Mouse (Mus musculus): Measurements from ENCODE around the gene Igflr1.

Igflr1 gene

GRCm38 (mm10) chr7:30588676-30589434, 23.6 kb downstream of the Igflr1 start, which contains the start of gene Kmt2b:
Gene Kmt2b (minus strand): TSS chr7:30588726.
- peak; percentile 98 for DNase-seq (ENCODE audit: low read depth, low spot score)

- peak; percentile 89 for DNase-seq (ENCODE audit: low read depth, low spot score)
Measured at GRCm38 (mm10) chr7:30589435-30590301, 24.4 kb downstream of the Igflr1 start.

- no peak for DNase-seq (ENCODE audit: low read depth, low spot score)
Measured at GRCm38 (mm10) chr7:30590927-30591604, 25.8 kb downstream of the Igflr1 start.

- DNase-seq (ENCODE audit: low read depth, low spot score): no peak
Measured at GRCm38 (mm10) chr7:30591605-30591951, 26.4 kb downstream of the Igflr1 start.

- no peak for DNase-seq (ENCODE audit: low read depth, low spot score)
Measured at GRCm38 (mm10) chr7:30592772-30593423, 27.7 kb downstream of the Igflr1 start.

GRCm38 (mm10) chr7:30593579-30594509, 28.6 kb downstream of the Igflr1 start:
- no peak for DNase-seq (ENCODE audit: low read depth, low spot score)

- no peak for DNase-seq (ENCODE audit: low read depth, low spot score)
Measured at GRCm38 (mm10) chr7:30594510-30595024, 29.3 kb downstream of the Igflr1 start.

GRCm38 (mm10) chr7:30596093-30596492, 30.9 kb downstream of the Igflr1 start:
- no peak for DNase-seq (ENCODE audit: low read depth, low spot score)

GRCm38 (mm10) chr7:30596811-30597210, 31.6 kb downstream of the Igflr1 start:
- no peak for DNase-seq (ENCODE audit: low read depth, low spot score)

GRCm38 (mm10) chr7:30598786-30599185, 33.6 kb downstream of the Igflr1 start, which contains the start of gene Zbtb32:
Gene Zbtb32 (minus strand): TSS chr7:30598909.
- DNase-seq (ENCODE audit: low read depth, low spot score): no peak

GRCm38 (mm10) chr7:30599933-30600353, 34.7 kb downstream of the Igflr1 start:
- DNase-seq (ENCODE audit: low read depth, low spot score): peak; percentile 88

GRCm38 (mm10) chr7:30600651-30601050, 35.4 kb downstream of the Igflr1 start:
- DNase-seq (ENCODE audit: low read depth, low spot score): no peak

GRCm38 (mm10) chr7:30602583-30602982, 37.4 kb downstream of the Igflr1 start:
- no peak for DNase-seq (ENCODE audit: low read depth, low spot score)

- no peak for DNase-seq (ENCODE audit: low read depth, low spot score)
Measured at GRCm38 (mm10) chr7:30604424-30604823, 39.2 kb downstream of the Igflr1 start.

- DNase-seq (ENCODE audit: low read depth, low spot score): no peak
Measured at GRCm38 (mm10) chr7:30604944-30605343, 39.7 kb downstream of the Igflr1 start.

- peak; percentile 60 for DNase-seq (ENCODE audit: low read depth, low spot score)
Measured at GRCm38 (mm10) chr7:30607706-30608309, 42.6 kb downstream of the Igflr1 start.

- DNase-seq (ENCODE audit: low read depth, low spot score): no peak
Measured at GRCm38 (mm10) chr7:30608476-30608875, 43.2 kb downstream of the Igflr1 start.

GRCm38 (mm10) chr7:30610043-30610442, 44.8 kb downstream of the Igflr1 start:
- DNase-seq (ENCODE audit: low read depth, low spot score): no peak

GRCm38 (mm10) chr7:30612654-30613402, 47.6 kb downstream of the Igflr1 start, which contains the start of gene Upk1a:
Gene Upk1a (minus strand): TSS chr7:30612847.
- DNase-seq (ENCODE audit: low read depth, low spot score): no peak
